In genomic region chr6:83439119-83439767, GRCm38 (mm10) we compare ENCODE assay signal across 8 mouse cellular contexts. TPM values are rescaled to one million over a fixed set of nuclear protein-coding genes. Genes with fewer than 3 reads are reported as not detected.
A peak's percentile ranks its signal among the peaks of the same experiment; 100 is the strongest.
DNase-seq lines count a peak whose midpoint lies in the region; ATAC-seq and TF ChIP-seq lines count a peak whose summit lies in the region.

No protein-coding gene starts in this region.

- H3K4me1 ChIP-seq in limb, embryonic 13.5 days, result peaks cover 78% of the 10 kb centered on the region

- ATAC-seq in limb, embryonic 13.5 days (ENCODE audit: low FRiP score, low read depth), result no peak

- intact Hi-C loops in gastrocnemius, adult 2 months (cut with DNase I), result loop anchor here (5.0 kb wide), 1 partner anchor 57 kb away; no protein-coding TSS in a partner anchor
- intact Hi-C loops in gastrocnemius, postnatal 36 days (cut with DNase I), result no loop called here

- 83% methylated on average over 13 of the region's 13 CpGs for WGBS in limb, embryonic 13.5 days

- H3K9ac ChIP-seq in limb, embryonic 13.5 days, result peak overlapping the region; percentile 82; the same call in 1 of the 2 replicates

- H3K36me3 ChIP-seq in limb, embryonic 13.5 days, result peaks cover 46% of the 10 kb centered on the region

- no peaks in the 10 kb centered on the region for H3K27me3 ChIP-seq in limb, embryonic 13.5 days

- H3K9me3 ChIP-seq in limb, embryonic 13.5 days, result no peaks in the 10 kb centered on the region

- DNase-seq in gastrocnemius, adult 2 months, result peak; percentile 30
- DNase-seq in gastrocnemius, postnatal 36 days, result no peak
- DNase-seq in right cerebral cortex, adult 2 months (ENCODE audit: low spot score in 2 of 2), result peak; percentile 68 to 70
- no peak for DNase-seq in right cerebral cortex, postnatal 4 days
- peak; percentile 41 for DNase-seq in telencephalon, adult 2 months (ENCODE audit: low read depth, low spot score)
- no peak for DNase-seq in thymus, postnatal 10 days (ENCODE audit: low spot score in 2 of 2)
- no peak for DNase-seq in lung, postnatal 14 days

- H3K27ac ChIP-seq in gastrocnemius, adult 2 months, result peak overlapping the region; percentile 97
- no peak overlapping the region for H3K27ac ChIP-seq in limb, embryonic 13.5 days

- H3K4me2 ChIP-seq in limb, embryonic 13.5 days (replicated peaks), result peak overlapping the region; percentile 89

- no peak for TF ChIP-seq CTCF in gastrocnemius, adult 2 months (IDR thresholded peaks at IDR 0.05)

- peak overlapping the region; percentile 95 for H3K4me3 ChIP-seq in gastrocnemius, adult 2 months
- peak overlapping the region; percentile 69 for H3K4me3 ChIP-seq in limb, embryonic 13.5 days

RNA-seq across cellular contexts. Expression of gene Tet3, which starts 19.6 kb away (rescaled TPM):
- 10 to 100 TPM; 16.4 to 18.0 TPM for total RNA-seq in gastrocnemius, adult 2 months (2021)
- total RNA-seq in gastrocnemius, postnatal 36 days (2021), result 10 to 100 TPM; 21.1 to 23.7 TPM
- 51.6 and 63.1 TPM in 2 replicates for polyA plus RNA-seq in limb, embryonic 13.5 days (2015; fragmentation: Nextera tagmentation; extraction: Ambion mirVana)

Comparison
In these comparisons a context has a peak if more than half of its experiments do, and no peak if none do; other contexts are left out.
1. DNase-seq: peak in gastrocnemius, adult 2 months (single experiment), right cerebral cortex, adult 2 months (2 of 2) and telencephalon, adult 2 months (single experiment); none in gastrocnemius, postnatal 36 days (0 of 2), right cerebral cortex, postnatal 4 days (single experiment), thymus, postnatal 10 days (0 of 2) and lung, postnatal 14 days (single experiment).